Mouse (Mus musculus) left cerebral cortex, postnatal 14 days (tissue): ENCODE data around the gene Olfr922. TPM values are rescaled to one million over a fixed set of nuclear protein-coding genes. Genes with fewer than 3 reads are reported as not detected.

ENCODE experiments used
- DNase-seq, 2 experiments: peaks; one replicate each; pipeline ENCODE4 v3.0.0; 2021 to 2022; ENCODE audit warnings: low spot score in 2 of 2, mixed read lengths in 1 of 2
- intact Hi-C: fragments of 180-260 bp; cut with DNase I; formaldehyde crosslinking; loops from one replicate; pipeline ENCODE4 v1.15.1; 2025
- long read RNA-seq, 2 experiments: library from polyadenylated mRNA; stranded (forward); transcript quantifications; one replicate each; pipeline ENCODE4 v2.0.0; 2021
- total RNA-seq, 2 experiments: library from RNA; stranded (reverse); gene quantifications; 2 replicates each; pipeline ENCODE4 v1.2.3; 2021

The Olfr922 gene
- total RNA-seq = not detected
- long read RNA-seq, experiment 1 = 0 reads
- long read RNA-seq, experiment 2 = 0 reads

GRCm38 (mm10) chr9:38814314-38814713, at the start of gene Olfr922:
TSS of gene Olfr922 (plus strand) at chr9:38814614.
- DNase-seq = no peak
- intact Hi-C loops = no loop called here

GRCm38 (mm10) chr9:38772768-38773167, 41.6 kb upstream of the Olfr922 start, which contains the start of gene Olfr921:
TSS of gene Olfr921 (plus strand) at chr9:38773068.
- intact Hi-C loops = no loop called here
- DNase-seq = no peak

DNA sequence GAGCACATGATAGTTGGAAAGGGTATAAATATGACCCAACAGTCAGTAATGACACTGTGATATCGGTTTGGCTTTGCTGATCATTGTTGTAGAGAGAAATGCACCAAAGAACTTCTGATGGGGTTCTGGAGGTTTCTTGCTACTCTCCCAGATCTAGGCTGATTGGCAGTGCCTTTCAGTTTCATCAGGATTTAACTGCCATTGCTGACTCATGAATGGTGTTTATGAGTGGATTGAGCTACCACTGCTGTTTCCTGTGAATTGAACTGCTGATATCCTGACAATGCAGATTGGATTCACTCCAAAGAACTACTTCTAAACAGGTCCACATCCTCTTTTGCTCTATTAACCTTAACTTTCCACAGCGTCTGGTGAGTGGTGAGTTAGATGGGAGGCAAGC, 21.7 kb upstream of the Olfr922 start:
- DNase-seq = no peak

GRCm38 (mm10) chr9:38805696-38806095, 8.7 kb upstream of the Olfr922 start:
- intact Hi-C loops = no loop called here
- DNase-seq = peak; percentile 52 to 60

More for the DNA sequence above, 21.7 kb upstream of the Olfr922 start:
- intact Hi-C loops = no loop called here

DNA sequence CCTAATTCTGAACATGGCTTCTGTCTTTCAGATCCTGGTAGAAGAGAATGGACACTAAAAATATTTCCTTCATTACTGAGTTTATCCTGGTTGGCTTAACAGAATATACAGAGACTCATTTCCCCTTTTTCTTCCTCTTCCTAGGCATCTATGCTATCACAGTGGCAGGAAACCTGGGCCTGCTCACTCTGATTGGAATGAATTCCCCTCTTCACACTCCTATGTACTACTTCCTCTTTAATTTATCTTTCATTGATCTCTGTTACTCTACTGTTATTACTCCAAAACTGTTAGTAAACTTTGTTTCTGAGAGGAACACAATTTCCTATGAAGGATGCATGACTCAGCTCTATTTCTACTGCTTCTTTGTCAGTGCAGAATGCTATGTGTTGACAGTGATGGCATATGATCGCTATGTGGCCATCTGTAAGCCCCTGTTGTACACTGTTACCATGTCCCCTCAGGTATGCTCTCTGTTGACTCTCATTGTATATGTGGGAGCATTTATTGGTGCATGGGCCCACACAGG, 1.1 kb downstream of the Olfr922 start:
- no peak for DNase-seq
- intact Hi-C loops = no loop called here

GRCm38 (mm10) chr9:38826245-38826644, 11.8 kb downstream of the Olfr922 start, which contains the start of gene Olfr923:
TSS of gene Olfr923 (plus strand) at chr9:38826545.
- no peak for DNase-seq
- intact Hi-C loops = no loop called here

- DNase-seq = no peak
- intact Hi-C loops = no loop called here
Measured at GRCm38 (mm10) chr9:38833027-38833426, 18.6 kb downstream of the Olfr922 start.

- no peak for DNase-seq
- intact Hi-C loops = no loop called here
Measured at GRCm38 (mm10) chr9:38844149-38844548, 29.7 kb downstream of the Olfr922 start, which contains the start of gene Olfr924. TSS of gene Olfr924 (plus strand) at chr9:38844449.

DNA sequence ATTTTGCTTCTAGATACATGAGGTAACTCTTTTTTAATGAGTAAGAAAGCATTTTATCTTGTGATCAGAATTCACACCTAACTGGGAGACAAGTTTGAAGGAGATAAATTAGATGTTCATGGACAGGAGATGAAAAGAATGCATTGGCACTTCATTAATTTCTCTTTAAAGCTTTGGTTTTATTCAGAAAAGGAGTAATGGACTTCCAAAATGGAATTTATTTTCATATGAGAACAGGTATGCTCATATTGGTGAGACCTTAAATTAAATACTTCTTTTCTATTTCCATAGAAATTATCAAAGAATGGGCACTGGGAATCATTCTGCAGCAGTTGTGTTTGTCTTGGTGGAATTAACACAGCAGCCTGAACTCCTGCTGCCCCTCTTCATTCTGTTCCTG, 40.3 kb downstream of the Olfr922 start, which contains the start of gene Olfr26:
Gene Olfr26, plus strand, starts transcription at position 301 of the 400 bp plus-strand sequence.
- DNase-seq = no peak
- intact Hi-C loops = no loop called here

Other genes starting within 250 kb of the Olfr922 start
- gene Olfr912, start 234.4 kb upstream of the Olfr922 start, total RNA-seq = not detected
- not detected for gene Olfr913, start 221.9 kb upstream of the Olfr922 start, total RNA-seq
- gene Olfr914, start 209.5 kb upstream of the Olfr922 start, total RNA-seq = not detected
- not detected for gene Olfr916, start 154.7 kb upstream of the Olfr922 start, total RNA-seq
- gene Olfr917, start 148.8 kb upstream of the Olfr922 start, total RNA-seq = not detected
- not detected for gene Olfr918, start 140.0 kb upstream of the Olfr922 start, total RNA-seq
- not detected for gene Olfr919, start 110.9 kb upstream of the Olfr922 start, total RNA-seq
- 1 to 10 TPM; 6.5 to 8.3 TPM for gene Vwa5a, start 96.3 kb upstream of the Olfr922 start, total RNA-seq
- gene Olfr920, start 62.3 kb upstream of the Olfr922 start, total RNA-seq = under 1 TPM in 1 of 2 experiments, not detected in 1; 0.09 TPM
- not detected for gene Olfr921, start 41.5 kb upstream of the Olfr922 start, total RNA-seq
- not detected for gene Olfr923, start 11.9 kb downstream of the Olfr922 start, total RNA-seq
- not detected for gene Olfr924, start 29.8 kb downstream of the Olfr922 start, total RNA-seq
- not detected for gene Olfr26, start 40.4 kb downstream of the Olfr922 start, total RNA-seq
- not detected for gene Olfr926, start 62.5 kb downstream of the Olfr922 start, total RNA-seq
- gene Olfr930, start 115.2 kb downstream of the Olfr922 start, total RNA-seq = not detected
- gene Olfr933, start 157.7 kb downstream of the Olfr922 start, total RNA-seq = not detected
- gene Olfr934, start 173.7 kb downstream of the Olfr922 start, total RNA-seq = not detected
- not detected for gene Olfr935, start 185.1 kb downstream of the Olfr922 start, total RNA-seq
- gene Olfr146, start 208.8 kb downstream of the Olfr922 start, total RNA-seq = not detected